Mouse (Mus musculus) testis, postnatal 14 days (tissue): ENCODE measurements around the gene Slc25a44.
A peak's percentile ranks its signal among the peaks of the same experiment; 100 is the strongest.
"Not testable (repeated sequence)": the region's sequence is repeated elsewhere in the genome, so short reads cannot be mapped to it uniquely, and the experiment has no call there.

Experiments
- DNase-seq: peaks from one replicate; pipeline ENCODE4 v3.0.0; 2021; ENCODE audit warnings: low spot score

The Slc25a44 gene

DNA sequence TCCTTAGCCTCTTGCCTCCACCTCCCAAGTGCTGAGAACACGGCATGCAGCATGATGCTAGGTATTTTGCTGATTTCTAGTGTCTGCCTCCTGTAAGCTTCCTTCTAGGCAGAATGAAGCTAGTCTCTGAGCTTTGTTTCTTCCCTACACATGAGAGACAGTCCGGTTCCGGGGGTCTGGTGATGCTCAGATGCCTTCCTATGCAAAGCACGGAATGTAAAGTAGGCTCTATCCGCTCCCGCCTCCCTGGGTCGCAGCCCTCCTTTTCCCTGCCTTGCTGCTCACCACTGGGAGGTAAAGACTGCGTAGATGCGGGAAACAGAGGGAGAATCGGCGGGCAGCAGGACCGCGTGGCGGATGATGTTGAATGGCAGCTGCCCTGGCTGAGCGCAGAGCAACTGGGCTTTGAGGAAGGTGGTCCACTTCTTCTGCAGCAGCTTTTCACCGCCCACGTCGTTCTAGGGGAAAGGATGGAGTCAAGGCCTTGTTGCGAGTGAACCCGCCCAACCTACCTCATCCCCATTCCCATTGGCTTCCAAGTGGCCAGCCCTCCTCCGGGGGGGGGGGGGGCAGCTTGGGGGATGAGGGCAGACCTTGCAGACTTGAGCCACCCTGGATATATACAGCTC lies 24.6 kb upstream of the Slc25a44 start:
- DNase-seq, result peak; percentile 53

DNA sequence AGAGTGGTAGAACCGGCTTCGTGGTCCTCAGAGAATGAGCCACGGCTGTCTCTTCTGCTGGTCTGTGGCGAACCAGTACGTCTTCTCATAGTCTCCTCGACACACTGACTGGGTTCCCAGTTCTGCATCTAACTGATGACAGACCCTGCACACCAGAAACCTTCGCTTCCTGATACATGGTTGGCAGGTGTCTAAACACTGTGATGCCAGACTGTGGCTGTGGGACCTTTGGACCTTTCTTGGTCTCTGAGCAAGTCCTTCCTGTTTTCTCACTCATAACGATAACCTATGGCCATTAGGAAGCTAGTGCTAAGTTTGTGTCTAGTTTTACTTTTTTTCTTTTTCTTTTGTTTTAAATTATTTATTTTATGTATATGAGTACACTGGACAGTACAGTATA lies 23.5 kb upstream of the Slc25a44 start:
- DNase-seq, result no peak

- DNase-seq, result no peak
Measured at GRCm38 (mm10) chr3:88447676-88448183, 22.8 kb upstream of the Slc25a44 start.

DNA sequence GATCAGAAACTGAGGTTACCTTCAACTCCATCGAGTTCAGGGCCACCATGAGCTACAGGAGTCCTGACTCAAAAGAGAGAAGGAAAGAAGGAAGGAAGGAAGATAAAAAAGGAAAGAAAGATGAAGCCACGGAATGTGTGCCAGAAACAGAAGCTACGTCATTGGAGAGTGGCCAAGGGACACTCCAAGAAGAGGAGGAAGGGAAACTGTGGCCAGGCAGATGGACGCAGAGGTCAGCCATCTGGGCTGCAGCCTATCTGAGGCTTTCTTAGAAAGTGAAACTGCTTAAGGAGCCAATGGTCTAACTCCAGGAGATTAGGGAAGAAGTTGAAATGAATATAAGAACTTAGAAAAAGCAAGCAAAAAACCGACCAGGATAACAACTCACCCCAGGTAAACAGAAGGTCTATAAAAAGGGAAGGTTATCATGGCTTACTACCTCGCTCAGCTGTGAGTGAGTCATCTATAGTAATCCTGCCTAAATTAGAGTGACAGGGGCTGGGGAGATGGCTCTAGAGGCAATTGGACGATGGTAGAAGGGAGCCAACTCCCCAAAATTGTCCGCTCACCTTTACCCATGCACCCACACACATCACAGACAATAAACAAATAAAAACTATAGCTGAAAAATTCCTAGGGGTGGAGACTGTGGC lies 21.7 kb upstream of the Slc25a44 start:
- no peak for DNase-seq

DNA sequence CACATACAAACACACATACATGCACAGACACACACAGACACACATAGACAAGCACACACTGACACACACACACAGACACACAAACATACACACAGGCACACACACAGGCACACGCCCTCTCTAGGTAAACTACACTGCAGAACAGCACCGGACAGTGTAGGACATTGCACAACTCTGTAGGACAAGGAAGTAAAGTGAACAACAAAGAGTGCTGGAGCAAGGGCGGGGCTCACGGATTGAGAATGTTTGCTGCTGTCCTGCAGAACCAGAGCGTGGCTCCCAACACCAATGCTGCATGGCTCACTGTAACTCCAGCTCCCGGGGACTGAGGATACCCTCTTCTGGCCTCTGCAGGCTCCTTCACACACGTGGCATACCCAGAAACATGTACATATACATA lies 17.9 kb upstream of the Slc25a44 start:
- DNase-seq, result no peak

- DNase-seq, result no peak
Measured at GRCm38 (mm10) chr3:88442488-88442887, 17.5 kb upstream of the Slc25a44 start.

DNA sequence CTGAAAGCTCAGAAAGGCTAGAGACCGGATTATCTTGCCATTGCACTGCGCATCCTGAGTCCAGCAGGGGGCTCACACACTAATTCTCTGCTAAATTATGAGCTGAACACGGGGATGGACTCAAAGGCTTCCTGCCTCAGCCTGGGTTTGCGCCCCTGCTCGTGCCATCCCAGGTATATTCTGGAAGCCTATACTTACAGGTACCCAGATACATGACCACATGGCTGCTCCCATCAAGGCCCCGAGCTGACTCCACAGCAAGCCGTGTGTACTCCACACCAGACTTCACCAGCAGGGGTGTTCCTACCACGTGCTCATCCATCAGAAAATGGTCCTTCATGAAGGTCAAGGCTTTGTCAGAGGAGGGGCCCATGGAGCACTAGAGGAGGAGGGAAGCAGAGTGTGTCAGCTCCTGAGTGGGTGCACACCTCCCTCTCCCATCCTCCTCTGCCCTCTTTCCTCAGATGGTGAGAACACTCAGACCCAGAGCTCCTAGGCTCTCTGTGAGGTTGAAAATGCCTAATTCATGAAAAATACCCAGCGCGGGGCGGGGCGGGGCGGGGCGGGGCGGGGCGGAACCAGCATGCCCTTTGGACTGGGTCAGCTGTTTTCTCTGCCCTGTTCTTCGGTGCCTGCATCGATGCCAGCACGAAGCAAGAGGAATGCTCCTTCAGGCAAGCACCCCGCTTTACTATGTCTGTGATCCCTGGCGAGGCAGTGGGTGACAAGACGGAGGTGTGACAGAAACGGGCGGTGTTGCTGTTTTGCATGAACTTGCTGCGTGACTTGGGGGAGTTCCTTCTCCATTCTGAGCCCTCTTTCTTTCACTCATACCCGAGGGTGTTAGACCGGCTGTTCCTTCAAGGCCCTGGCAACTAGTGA lies 15.8 kb upstream of the Slc25a44 start:
- no peak for DNase-seq

GRCm38 (mm10) chr3:88439582-88439981 lies 14.6 kb upstream of the Slc25a44 start:
- no peak for DNase-seq

- no peak for DNase-seq
Measured at GRCm38 (mm10) chr3:88437454-88437853, 12.5 kb upstream of the Slc25a44 start.

- peak; percentile 57 for DNase-seq
Measured at GRCm38 (mm10) chr3:88436395-88437201, 11.7 kb upstream of the Slc25a44 start.

GRCm38 (mm10) chr3:88435515-88435914 lies 10.6 kb upstream of the Slc25a44 start:
- no peak for DNase-seq

DNA sequence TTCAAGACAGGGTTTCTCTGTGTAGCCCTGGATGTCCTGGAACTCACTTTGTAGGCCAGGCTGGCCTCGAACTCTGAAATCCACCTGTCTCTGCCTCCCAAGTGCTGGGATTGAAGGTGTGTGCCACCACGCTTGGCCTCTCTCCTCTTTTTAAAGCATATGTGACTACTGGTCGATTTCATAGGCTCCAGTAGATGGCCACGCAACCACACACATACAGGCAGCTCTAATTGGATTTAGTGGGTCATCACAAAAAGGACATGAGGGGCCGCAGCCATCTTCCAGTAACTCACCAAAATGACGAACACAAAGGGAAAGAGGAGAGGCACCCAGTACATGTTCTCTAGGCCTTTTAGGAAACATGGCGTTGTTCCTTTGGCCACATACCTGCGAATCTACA lies 3.7 kb upstream of the Slc25a44 start:
- not testable (repeated sequence) for DNase-seq

DNA sequence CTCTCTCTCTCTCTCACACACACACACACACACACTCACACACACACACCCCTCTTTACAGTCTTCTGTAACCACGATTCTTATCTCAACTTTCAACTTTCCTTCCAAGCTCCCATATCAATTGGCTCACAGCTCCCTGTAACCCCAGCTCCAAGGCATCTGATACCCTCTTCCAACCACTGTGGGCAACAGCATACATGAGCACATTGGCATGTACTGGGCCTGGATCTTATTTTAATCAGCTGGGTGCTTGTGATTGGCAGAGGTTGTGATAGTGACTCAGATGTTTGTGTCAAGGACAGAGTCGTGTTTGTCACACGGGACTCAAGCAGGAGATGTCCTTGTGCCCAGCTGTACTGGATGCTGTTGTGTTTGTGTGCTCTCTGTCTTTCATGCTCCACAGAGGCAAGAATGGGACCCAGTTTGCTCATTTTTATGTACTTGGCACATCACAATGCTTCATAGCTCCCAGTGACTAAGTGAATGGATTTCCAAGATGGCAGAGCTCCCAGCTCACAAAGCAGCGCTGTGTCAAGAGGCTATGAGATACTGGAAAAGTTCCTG lies 2.5 kb upstream of the Slc25a44 start:
- no peak for DNase-seq

DNA sequence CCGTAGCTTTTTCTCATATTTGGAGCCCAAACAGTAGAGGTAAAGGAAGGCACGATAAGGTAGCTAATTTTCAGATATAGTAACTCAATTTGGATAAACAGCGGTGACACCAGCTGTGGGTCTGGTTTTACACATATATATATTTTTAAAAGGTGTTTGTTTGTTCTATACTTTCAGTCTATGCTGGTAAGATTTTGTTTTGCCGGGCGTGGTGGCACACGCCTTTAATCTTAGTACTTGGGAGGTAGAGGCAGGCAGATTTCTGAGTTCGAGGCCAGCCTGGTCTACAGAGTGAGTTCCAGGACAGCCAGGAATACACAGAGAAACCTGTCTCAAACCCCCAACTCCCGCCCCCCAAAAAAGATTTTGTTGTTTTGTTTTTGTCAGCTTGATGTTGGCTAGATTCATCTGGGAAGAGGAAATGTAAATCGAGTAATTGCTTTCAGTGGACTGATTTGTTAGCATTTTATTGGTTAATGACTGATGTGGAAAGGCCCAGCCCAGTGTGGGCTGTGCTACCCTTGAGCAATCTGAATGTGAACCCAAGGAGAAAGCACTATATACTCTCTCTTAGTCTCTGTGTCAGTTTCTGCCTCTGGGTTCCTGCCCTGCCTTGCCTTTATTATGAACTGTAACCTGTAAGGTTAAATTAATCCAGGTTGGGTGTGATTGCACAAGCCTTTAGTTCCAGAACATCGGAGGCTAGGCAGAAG lies 925 bp upstream of the Slc25a44 start:
- no peak for DNase-seq

DNA sequence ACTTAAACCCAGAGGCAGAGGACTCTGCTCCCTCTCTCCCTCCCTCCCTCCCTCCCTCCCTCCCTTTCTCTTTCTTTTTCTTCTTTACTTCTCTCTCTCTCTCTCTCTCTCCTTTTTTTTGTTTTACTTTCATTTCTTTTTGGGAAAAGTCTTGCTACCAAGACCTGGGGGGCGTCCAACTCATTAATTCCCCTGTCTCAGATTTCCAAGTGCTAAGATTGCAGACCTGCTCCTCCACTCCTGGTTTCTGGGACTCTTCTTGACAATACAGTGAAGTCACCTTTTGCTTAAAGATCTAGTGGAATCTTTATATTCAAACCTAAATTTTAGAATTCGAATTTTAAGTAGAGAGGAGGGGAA lies 371 bp upstream of the Slc25a44 start:
- DNase-seq, result no peak

GRCm38 (mm10) chr3:88422020-88422720 lies 2.8 kb downstream of the Slc25a44 start:
- no peak for DNase-seq

DNA sequence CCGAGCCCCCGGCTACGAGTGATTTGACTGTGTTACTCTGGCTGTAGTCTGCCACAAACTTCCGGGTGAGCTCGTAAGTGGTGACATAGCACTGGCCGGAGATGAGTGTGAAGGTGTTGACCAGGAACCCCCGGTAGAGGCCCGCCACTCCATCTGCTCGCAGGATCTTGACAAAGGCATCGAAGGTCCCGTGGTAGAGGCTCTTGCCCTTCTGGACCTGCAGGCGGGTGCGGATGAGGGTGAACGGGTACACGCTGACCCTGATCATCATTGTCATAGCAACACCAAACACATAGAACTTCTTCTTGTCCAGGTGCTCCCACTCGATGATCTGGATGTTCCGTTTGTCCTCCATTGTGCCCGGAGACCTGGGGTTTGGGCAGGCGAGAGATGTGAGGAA lies 4.2 kb downstream of the Slc25a44 start:
- DNase-seq, result no peak

- DNase-seq, result no peak
Measured at GRCm38 (mm10) chr3:88418016-88418415, 6.9 kb downstream of the Slc25a44 start.

- DNase-seq, result no peak
Measured at GRCm38 (mm10) chr3:88415668-88416067, 9.3 kb downstream of the Slc25a44 start.

DNA sequence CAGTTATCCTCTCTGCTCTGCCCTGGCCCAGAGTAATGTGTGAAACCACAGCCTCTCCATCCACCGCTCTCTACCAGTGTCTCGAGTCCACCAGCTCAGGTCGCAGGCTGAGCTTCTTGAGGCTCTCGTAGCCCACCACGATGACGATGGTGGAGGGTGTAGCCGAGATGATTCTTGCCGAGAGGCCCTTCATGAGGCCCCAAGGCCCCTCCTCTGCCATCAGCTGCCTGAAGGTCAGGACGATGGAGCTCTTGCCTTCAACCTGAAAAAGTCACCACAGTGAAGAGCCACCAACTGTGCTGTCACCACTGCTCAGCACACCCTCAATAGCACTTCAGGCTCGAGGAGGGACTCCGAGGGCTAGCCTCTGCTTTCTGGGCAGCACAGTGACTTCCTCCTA lies 12.3 kb downstream of the Slc25a44 start:
- no peak for DNase-seq
